Mouse (Mus musculus): ENCODE results near the gene Misp. TPM values are rescaled to one million over a fixed set of nuclear protein-coding genes. Genes with fewer than 3 reads are reported as not detected.

Misp gene
- 7.7 and 10.2 TPM in 2 replicates for polyA plus RNA-seq (2015; fragmentation: Nextera tagmentation; extraction: Ambion mirVana)

DNA sequence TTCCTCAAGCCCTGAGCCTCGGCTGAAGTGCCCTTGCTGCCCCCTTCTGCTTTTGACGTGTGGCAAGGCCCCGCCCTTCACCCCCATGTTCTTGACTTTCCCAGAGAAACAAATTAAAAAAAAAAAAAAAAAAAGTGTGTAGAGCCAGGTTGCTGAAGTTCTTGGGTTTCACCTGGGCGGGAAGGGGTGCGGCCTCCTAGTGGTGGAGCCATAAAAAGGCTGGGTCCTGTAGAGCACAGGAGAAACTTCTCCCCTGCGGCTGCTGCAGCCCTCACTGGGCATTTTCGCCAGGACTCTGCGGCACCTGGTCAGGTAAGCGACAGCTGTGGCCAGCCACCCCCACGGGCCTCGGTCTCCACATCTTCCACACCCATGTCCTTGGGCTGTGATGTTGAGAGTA lies at the start of gene Misp:
Misp (plus strand) TSS at position 208 of the 400 bp plus-strand sequence.
- no peak for ATAC-seq (ENCODE audit: borderline replicate concordance, extremely low read depth, low FRiP score, low TSS enrichment)
- peaks cover 9% of the 10 kb centered on the region; the same call in 1 of the 2 replicates for H3K36me3 ChIP-seq
- 62% methylated on average over 11 of the region's 11 CpGs for WGBS
- H3K4me2 ChIP-seq: no peak within 1 kb of the TSS
- H3K27me3 ChIP-seq: no peaks in the 10 kb centered on the region
- peak within 1 kb of the TSS; percentile 61; the same call in 1 of the 2 replicates for H3K27ac ChIP-seq
- no peaks in the 10 kb centered on the region for H3K9me3 ChIP-seq
- no peak within 1 kb of the TSS for H3K4me3 ChIP-seq
- H3K4me1 ChIP-seq: peaks cover 21% of the 10 kb centered on the region
- H3K9ac ChIP-seq: no peak within 1 kb of the TSS

DNA sequence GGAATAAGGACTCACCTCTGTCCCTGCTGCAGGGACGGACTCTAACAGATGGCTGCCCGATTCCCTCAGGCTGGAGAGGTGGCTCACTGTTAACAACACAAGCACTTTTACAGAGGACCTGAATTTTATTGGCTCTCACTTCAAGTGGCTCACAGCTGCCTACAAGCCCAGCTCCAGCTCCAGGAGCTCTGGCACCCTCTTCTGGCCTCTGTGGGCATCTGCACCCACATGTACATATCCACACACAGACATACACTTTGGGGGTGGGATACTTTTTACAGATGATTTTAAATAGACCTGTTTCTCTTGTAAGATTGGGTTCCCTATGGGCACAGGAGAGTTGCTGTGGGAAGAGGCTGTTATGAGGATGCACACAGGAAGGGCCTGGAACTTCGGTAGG lies 48.5 kb upstream of the Misp start:
- WGBS: 88% methylated on average over 3 of the region's 3 CpGs
- no peak for ATAC-seq (ENCODE audit: borderline replicate concordance, extremely low read depth, low FRiP score, low TSS enrichment)
- H3K27me3 ChIP-seq: no peaks in the 10 kb centered on the region

DNA sequence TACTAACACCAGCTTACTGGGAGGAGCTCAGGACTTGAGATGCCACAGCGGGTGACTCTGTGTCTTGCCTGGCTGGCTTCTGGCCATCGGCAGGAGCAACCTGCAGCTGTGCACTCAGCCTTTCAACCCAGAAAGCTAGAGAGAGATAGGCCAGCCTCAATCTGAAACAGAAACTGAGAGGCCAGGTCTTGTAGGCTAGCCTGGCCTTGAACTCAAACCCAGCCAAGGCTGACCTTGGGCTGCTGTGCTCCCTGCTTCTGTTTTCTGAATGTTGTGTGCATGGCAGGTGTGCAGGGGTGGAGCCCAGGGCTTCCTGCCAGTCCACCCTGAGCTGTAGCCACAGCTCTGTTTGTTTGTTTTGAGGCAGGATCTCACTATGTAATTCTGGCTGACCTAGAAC lies 47.6 kb upstream of the Misp start:
- Histone ChIP-seq H3K27ac (no peak overlapping the region), H3K9me3 (no peaks in the 10 kb centered on the region), H3K27me3 (no peaks in the 10 kb centered on the region), H3K4me2 (no peak overlapping the region), H3K4me1 (peaks cover 19% of the 10 kb centered on the region), H3K36me3 (no peaks in the 10 kb centered on the region), H3K9ac (no peak overlapping the region), H3K4me3 (no peak overlapping the region)
- no peak for ATAC-seq (ENCODE audit: borderline replicate concordance, extremely low read depth, low FRiP score, low TSS enrichment)
- 87% methylated on average over 2 of the region's 2 CpGs for WGBS

More for the DNA sequence above, 48.5 kb upstream of the Misp start:
- Histone ChIP-seq H3K4me3 (no peak overlapping the region), H3K36me3 (no peaks in the 10 kb centered on the region), H3K4me1 (peaks cover 19% of the 10 kb centered on the region), H3K4me2 (no peak overlapping the region), H3K27ac (no peak overlapping the region), H3K9ac (no peak overlapping the region), H3K9me3 (no peaks in the 10 kb centered on the region)

DNA sequence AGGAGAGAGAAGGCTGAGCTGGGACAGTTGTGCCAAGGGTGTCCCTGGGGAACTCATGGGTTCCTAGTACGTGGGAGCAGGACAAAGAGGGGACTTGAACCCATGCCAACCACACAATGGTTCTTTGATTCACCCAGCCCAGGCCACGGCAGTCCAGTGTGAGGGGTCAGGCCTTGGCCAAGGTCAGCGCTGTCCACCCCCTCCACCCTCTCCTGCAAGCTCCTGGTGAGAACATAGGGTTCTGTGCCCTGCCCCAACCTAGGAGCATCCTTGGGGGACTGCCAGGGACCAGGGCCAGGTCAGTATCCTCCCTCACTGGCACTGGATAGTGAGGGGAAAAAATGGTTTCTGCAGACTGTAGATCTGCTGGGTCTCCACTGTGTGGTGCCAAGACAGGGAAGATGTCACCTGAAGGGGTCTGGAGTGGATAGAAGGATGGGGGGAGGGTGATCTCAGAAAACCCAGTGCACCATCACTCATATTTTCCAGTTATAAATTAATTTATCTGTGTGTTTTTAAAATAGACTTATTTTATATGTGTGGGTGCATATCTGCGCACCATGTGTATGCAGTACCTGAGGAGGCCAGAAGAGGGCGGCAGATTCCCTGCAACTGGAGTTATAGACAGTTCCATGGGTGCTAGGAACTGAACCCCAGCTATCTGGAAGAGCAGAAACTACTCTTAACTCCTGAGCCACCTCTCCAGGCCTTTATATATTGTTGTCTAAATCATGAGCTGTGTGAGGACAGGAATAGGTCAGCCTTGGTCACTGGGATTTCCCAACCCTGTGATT lies 46.1 kb upstream of the Misp start:
- H3K9ac ChIP-seq: no peak overlapping the region
- no peak for ATAC-seq (ENCODE audit: borderline replicate concordance, extremely low read depth, low FRiP score, low TSS enrichment)
- peaks cover 10% of the 10 kb centered on the region; the same call in 1 of the 2 replicates for H3K27me3 ChIP-seq
- H3K4me1 ChIP-seq: peaks cover 29% of the 10 kb centered on the region
- H3K36me3 ChIP-seq: no peaks in the 10 kb centered on the region
- H3K4me3 ChIP-seq: no peak overlapping the region
- no peak overlapping the region for H3K27ac ChIP-seq
- H3K4me2 ChIP-seq: no peak overlapping the region
- 59% methylated on average over 5 of the region's 5 CpGs for WGBS
- no peaks in the 10 kb centered on the region for H3K9me3 ChIP-seq

DNA sequence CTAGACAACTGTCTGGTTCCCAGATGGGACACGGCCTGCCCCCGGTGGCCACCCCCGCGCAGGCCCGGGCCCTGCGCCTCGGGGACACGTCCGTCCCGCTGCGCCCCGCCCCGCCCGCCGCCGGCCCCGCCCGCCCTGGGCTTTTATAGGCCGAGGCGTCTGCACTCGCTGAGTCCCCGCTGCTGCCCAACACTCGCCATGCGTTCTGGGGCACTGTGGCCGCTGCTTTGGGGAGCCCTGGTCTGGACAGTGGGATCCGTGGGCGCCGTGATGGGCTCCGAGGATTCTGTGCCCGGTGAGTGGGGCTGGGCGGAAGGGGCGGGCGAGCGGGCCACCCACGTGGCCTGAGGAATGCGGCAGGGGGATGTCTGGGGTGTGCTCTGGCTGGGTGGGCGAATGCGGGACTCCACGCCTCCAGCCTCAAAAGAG lies 43.7 kb upstream of the Misp start, which contains the start of gene Fstl3:
Fstl3 (plus strand) TSS at position 170 of the 429 bp plus-strand sequence.
- H3K36me3 ChIP-seq: no peaks in the 10 kb centered on the region
- peaks cover 21% of the 10 kb centered on the region; the same call in 1 of the 2 replicates for H3K27me3 ChIP-seq
- ATAC-seq (ENCODE audit: borderline replicate concordance, extremely low read depth, low FRiP score, low TSS enrichment): no peak
- H3K27ac ChIP-seq: peak within 1 kb of the TSS; percentile 81
- H3K9me3 ChIP-seq: no peaks in the 10 kb centered on the region
- H3K4me2 ChIP-seq: peak within 1 kb of the TSS; percentile 88
- peak within 1 kb of the TSS; percentile 58 for H3K9ac ChIP-seq
- peaks cover 44% of the 10 kb centered on the region for H3K4me1 ChIP-seq
- peak within 1 kb of the TSS; percentile 54 for H3K4me3 ChIP-seq
- under 1% methylated on average over 39 of the region's 39 CpGs for WGBS

DNA sequence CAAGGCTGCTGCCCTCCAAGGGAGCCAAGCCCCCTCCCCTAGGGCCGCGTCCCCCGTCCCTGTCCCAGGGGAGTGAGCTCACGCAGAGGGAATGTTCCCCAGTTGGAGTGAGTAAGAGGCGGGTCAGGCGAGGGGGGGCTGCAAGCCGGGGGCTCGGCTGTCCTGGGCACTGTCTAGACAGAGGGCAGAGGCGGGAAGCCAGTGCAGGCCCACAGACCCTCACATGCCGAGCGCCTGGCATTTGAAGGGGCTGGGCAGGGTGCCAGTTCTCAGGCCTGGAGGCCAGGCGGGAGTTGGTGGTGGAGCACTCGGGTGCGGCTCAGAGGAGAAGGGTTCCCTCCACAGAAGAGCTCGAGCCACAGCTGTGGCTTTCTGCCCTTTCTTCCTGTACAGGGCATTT lies 42.8 kb upstream of the Misp start:
- no peaks in the 10 kb centered on the region for H3K36me3 ChIP-seq
- peak overlapping the region; percentile 58 for H3K9ac ChIP-seq
- H3K9me3 ChIP-seq: no peaks in the 10 kb centered on the region
- H3K4me1 ChIP-seq: peaks cover 44% of the 10 kb centered on the region
- H3K27ac ChIP-seq: peak overlapping the region; percentile 81
- peaks cover 26% of the 10 kb centered on the region; the same call in 1 of the 2 replicates for H3K27me3 ChIP-seq
- 5% methylated on average over 15 of the region's 15 CpGs for WGBS
- H3K4me2 ChIP-seq: peak overlapping the region; percentile 88
- peak overlapping the region; percentile 54 for H3K4me3 ChIP-seq
- ATAC-seq (ENCODE audit: borderline replicate concordance, extremely low read depth, low FRiP score, low TSS enrichment): peak; percentile 33

DNA sequence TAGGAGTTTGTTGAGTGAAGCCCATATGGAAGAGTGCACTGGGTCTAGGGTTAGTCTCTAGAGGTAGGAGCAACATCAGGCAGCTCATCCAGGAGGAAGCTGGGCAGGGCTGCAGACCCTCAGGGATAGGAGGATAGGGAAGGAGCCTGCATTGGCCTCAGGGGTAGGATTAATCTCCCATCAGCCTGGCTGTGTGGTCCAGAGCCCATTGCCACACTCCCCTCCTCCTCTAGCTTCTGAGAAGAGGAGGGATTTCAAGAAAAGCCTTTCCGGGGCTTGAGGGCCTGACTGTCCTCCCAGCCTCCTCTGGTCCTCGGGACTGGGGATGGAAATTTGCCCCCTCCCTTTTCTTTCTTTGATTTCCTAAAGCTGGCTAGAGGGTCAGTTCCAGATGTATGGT lies 41.6 kb upstream of the Misp start:
- WGBS: 20% methylated on average over 2 of the region's 2 CpGs
- Histone ChIP-seq H3K9me3 (no peaks in the 10 kb centered on the region), H3K27ac (peak overlapping the region; percentile 81; the same call in 1 of the 2 replicates), H3K4me1 (peaks cover 44% of the 10 kb centered on the region), H3K9ac (no peak overlapping the region), H3K27me3 (peaks cover 31% of the 10 kb centered on the region), H3K4me2 (no peak overlapping the region), H3K36me3 (no peaks in the 10 kb centered on the region), H3K4me3 (no peak overlapping the region)
- no peak for ATAC-seq (ENCODE audit: borderline replicate concordance, extremely low read depth, low FRiP score, low TSS enrichment)

DNA sequence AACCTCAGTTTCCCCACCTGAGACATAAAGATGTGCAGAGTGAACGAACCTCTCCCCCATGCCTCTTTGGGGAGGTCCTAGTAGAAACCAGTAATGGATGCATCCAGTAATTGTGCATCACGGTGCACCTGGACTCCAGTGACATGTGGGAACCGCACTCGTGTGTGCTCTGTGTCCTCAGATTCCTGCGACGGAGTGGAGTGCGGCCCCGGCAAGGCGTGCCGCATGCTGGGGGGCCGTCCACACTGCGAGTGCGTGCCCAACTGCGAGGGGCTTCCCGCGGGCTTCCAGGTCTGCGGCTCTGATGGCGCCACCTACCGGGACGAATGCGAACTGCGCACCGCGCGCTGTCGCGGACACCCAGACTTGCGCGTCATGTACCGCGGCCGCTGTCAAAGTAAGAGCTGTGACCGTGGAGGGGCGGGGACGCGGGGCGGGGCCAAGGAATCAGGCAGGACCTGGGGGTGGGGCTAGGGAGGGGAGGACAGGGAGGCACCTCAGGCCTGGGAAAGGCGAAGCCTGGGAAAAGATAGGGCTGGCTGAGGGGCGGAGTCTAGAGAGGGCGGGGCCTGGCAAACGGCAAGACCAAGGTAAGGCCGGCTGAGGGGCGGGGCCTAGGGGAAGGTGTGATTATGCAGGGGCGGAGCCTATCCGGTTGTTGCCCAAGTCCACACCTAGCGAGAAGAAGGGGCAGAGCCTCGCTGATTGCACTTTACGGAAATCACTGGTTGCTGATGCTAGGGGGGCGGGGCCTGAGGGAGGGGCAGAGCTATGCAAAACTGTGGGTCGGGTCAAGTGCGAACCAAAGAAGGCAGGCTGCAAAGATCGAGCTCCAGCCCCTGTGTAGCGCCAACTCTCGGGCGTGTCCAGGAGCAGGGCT lies 40.8 kb upstream of the Misp start:
- Histone ChIP-seq H3K9me3 (no peaks in the 10 kb centered on the region), H3K36me3 (no peaks in the 10 kb centered on the region), H3K4me2 (peak overlapping the region; percentile 94), H3K4me3 (peak overlapping the region; percentile 48), H3K9ac (no peak overlapping the region), H3K4me1 (peaks cover 44% of the 10 kb centered on the region), H3K27me3 (peaks cover 31% of the 10 kb centered on the region), H3K27ac (peak overlapping the region; percentile 63)
- ATAC-seq (ENCODE audit: borderline replicate concordance, extremely low read depth, low FRiP score, low TSS enrichment): peak; percentile 88
- WGBS: 1% methylated on average over 55 of the region's 55 CpGs

DNA sequence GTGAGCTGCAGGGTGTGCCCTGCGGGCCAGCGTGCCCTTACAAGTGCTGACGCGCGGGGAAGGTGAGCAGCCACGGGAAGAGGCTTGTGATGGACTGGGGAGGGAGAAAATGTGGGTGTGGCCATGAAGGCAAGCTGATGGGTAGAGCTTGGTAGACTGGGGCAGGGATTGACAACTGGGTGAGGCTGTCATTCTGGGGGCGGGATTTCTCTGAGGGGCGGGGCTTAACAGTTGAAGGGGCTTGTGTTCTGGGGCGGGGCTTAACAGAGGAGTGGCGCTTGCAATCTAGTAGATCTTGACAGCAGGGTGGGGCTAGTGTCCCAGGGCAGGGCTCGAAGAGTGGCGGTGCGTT lies 40.1 kb upstream of the Misp start:
- 2% methylated on average over 13 of the region's 13 CpGs for WGBS
- Histone ChIP-seq H3K4me3 (peak overlapping the region; percentile 48), H3K9ac (peak overlapping the region; percentile 13; the same call in 1 of the 2 replicates), H3K27ac (peak overlapping the region; percentile 63; the same call in 1 of the 2 replicates), H3K4me2 (peak overlapping the region; percentile 94), H3K27me3 (peaks cover 31% of the 10 kb centered on the region), H3K36me3 (no peaks in the 10 kb centered on the region), H3K4me1 (peaks cover 44% of the 10 kb centered on the region), H3K9me3 (no peaks in the 10 kb centered on the region)
- no peak; the same call in 1 of the 2 replicates for ATAC-seq (ENCODE audit: borderline replicate concordance, extremely low read depth, low FRiP score, low TSS enrichment)

DNA sequence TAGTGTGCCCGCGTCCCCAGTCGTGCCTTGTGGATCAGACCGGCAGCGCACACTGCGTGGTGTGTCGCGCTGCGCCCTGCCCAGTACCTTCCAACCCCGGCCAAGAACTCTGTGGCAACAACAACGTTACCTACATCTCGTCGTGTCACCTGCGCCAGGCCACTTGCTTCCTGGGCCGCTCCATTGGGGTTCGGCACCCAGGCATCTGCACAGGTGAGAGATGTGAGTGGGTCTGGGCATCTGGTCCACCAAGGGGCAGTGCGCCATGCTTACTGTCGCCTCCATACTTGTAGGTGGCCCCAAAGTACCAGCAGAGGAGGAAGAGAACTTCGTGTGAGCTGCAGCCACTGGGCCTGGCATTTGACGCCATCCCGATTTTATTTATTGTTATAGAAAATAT lies 39.6 kb upstream of the Misp start:
- peak overlapping the region; percentile 48 for H3K4me3 ChIP-seq
- no peaks in the 10 kb centered on the region for H3K9me3 ChIP-seq
- peaks cover 44% of the 10 kb centered on the region for H3K4me1 ChIP-seq
- H3K9ac ChIP-seq: peak overlapping the region; percentile 13; the same call in 1 of the 2 replicates
- no peak overlapping the region for H3K27ac ChIP-seq
- no peak for ATAC-seq (ENCODE audit: borderline replicate concordance, extremely low read depth, low FRiP score, low TSS enrichment)
- peak overlapping the region; percentile 94 for H3K4me2 ChIP-seq
- WGBS: 30% methylated on average over 21 of the region's 21 CpGs
- H3K36me3 ChIP-seq: no peaks in the 10 kb centered on the region
- H3K27me3 ChIP-seq: peaks cover 31% of the 10 kb centered on the region

DNA sequence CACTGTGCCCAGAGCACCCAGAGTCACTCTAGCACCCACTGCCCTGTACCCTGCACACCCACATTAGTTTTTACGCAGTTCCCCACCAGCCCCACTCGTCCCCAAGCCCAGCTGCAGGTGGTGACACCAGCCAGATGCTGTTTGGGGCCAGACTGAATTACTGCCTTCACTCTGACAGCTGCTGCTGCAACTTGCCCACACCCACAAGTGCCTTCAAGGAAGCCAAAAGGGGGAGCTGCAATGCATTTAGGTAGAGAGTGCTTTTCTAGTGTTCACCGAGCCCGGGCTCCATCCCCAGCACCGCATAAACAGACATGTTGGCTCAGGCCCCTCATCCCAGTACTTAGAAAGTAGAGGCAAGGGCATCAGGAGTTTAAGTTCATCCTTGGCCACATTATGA lies 38.8 kb upstream of the Misp start:
- H3K4me2 ChIP-seq: no peak overlapping the region
- H3K27me3 ChIP-seq: peaks cover 31% of the 10 kb centered on the region
- H3K36me3 ChIP-seq: no peaks in the 10 kb centered on the region
- H3K27ac ChIP-seq: no peak overlapping the region
- ATAC-seq (ENCODE audit: borderline replicate concordance, extremely low read depth, low FRiP score, low TSS enrichment): no peak
- peaks cover 42% of the 10 kb centered on the region for H3K4me1 ChIP-seq
- no peak overlapping the region for H3K9ac ChIP-seq
- H3K4me3 ChIP-seq: no peak overlapping the region
- no peaks in the 10 kb centered on the region for H3K9me3 ChIP-seq
- 60% methylated on average over 5 of the region's 5 CpGs for whole genome bisulfite sequencing

All from lung, embryonic 15.5 days (tissue).